Mouse (Mus musculus): ENCODE measurements at regions not wholly inside any gene's neighbourhood (a gene's known extent, or its start where the extent isn't known, plus 50 kb on each side); places are given as distances from the start of the nearest gene placed in this dataset.

DNA sequence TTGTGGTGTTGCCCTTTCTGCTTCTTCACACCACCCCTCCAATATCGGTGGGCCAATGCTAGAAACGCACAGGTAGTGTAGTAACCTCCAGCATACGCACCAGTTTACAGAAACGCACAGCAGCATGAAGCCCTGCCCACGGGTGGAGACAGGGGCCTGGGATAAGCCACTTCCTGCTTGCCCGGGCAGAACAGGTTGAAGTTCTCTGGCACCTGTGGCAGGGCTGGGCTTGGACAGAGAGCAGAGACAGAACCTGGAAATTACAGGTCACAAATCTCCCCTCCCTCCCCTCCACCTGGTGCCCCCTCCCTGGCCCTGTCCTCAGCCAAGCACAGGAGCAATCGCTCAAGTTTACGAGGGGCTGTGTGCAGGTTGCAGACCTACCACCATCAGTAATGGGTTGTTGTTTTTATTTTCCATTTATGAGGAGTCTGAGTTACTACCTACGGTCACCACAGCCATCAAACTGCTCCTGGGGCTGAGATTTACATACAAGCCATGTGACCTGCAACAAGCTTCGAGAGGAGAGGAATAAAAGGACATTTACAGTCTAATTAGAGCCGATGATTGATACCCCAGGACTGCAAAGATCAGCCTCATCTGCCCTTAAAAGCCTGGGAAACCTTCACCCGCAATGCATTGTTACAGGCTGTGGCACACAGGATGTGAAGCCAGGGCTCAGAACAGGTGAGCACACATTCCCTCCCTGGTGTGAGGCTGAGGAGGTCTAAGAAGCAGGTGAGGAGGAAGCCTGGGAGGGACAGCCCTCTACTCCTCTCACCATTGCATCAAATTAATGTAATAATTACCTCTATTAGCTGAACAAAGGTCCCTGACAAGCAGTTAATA is 93.2 kb downstream of the Gm826 start:
- H3K27me3 ChIP-seq (ENCODE audit: control insufficient read depth, insufficient read depth, low read length) = no peaks in the 10 kb centered on the region

DNA sequence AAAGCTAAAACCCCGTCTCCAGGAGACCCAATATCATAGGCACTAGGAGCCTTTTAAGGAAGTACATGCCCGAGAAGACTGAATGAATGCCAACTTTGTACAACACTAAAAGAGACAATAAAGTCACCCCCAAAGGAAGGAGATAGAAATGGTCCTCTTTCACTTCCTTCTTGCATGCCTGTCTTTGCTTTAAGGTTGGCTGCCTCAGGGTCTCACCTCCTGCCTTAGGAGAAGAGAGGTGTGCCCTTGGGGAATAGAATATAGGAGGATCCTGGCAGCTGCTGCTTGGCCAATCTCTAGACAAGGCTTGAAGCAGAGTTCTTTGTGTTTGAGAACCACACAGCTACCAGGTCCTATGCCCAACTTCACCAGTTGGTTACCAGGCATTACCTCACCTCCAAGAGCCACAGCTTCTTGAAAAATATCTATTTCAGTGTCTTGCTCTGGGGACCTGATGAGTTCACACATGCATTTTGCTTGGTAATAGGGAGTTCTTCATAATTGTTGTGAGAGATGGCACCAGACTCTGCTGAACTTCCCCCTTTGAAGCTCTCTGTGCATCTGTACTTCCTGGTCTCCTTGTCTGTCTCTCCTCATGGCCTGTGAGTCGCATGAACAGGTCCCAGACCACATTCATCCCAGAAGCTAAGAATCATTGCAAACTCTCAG is 96.4 kb downstream of the Gm826 start:
- Histone ChIP-seq H3K27ac (ENCODE audit: insufficient read depth, low read depth, low read length) (peak overlapping the region; percentile 70), H3K27me3 (ENCODE audit: control insufficient read depth, insufficient read depth, low read length) (no peaks in the 10 kb centered on the region), H3K36me3 (ENCODE audit: control insufficient read depth, insufficient read depth, low read length) (no peaks in the 10 kb centered on the region), H3K4me1 (ENCODE audit: control insufficient read depth, insufficient read depth, insufficient read length, low read length) (peaks cover 30% of the 10 kb centered on the region; the same call in 1 of the 2 replicates), H3K4me3 (ENCODE audit: low read depth, low read length) (no peak overlapping the region)
- 38% methylated on average over 3 of the region's 3 CpGs for WGBS
- no peak for TF ChIP-seq CTCF (IDR thresholded peaks at IDR 0.05; ENCODE audit: extremely low read depth, insufficient read length, insufficient replicate concordance, low read depth, low read length)
- no peak for TF ChIP-seq POLR2A (IDR thresholded peaks at IDR 0.05; ENCODE audit: low read depth, low read length)

More for the DNA sequence above, 93.2 kb downstream of the Gm826 start:
- TF ChIP-seq POLR2A (IDR thresholded peaks at IDR 0.05; ENCODE audit: low read depth, low read length) (peak; percentile 31; the same call in 1 of the 2 replicates), CTCF (IDR thresholded peaks at IDR 0.05; ENCODE audit: extremely low read depth, insufficient read length, insufficient replicate concordance, low read depth, low read length) (no peak)
- Histone ChIP-seq H3K4me1 (ENCODE audit: control insufficient read depth, insufficient read depth, insufficient read length, low read length) (peaks cover 33% of the 10 kb centered on the region; the same call in 1 of the 2 replicates), H3K27ac (ENCODE audit: insufficient read depth, low read depth, low read length) (peak overlapping the region; percentile 88), H3K4me3 (ENCODE audit: low read depth, low read length) (peak overlapping the region; percentile 39), H3K36me3 (ENCODE audit: control insufficient read depth, insufficient read depth, low read length) (no peaks in the 10 kb centered on the region)
- 24% methylated on average over 12 of the region's 12 CpGs for WGBS

DNA sequence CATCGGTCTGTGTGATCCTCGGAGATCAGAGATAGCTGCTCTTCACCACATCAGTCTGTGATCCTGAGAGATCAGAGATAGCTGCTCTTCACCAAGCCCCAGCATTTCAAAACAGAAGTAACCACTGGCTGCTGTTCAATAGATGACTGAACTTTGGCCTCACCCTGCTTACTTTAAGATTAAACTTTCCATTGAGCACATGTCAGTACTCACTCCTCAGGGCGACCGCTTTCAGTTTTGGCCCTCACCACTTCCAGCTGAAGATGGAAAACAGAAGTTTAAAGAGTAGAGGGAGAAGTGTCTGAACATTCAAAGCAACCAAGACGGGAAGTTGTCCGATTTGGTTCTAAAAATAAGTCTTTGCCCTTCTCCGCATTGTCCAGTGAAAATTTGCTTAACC is 97.2 kb downstream of the Gm826 start:
- WGBS = 16% methylated on average over 7 of the region's 7 CpGs
- peak overlapping the region; percentile 70 for H3K27ac ChIP-seq (ENCODE audit: insufficient read depth, low read depth, low read length)

DNA sequence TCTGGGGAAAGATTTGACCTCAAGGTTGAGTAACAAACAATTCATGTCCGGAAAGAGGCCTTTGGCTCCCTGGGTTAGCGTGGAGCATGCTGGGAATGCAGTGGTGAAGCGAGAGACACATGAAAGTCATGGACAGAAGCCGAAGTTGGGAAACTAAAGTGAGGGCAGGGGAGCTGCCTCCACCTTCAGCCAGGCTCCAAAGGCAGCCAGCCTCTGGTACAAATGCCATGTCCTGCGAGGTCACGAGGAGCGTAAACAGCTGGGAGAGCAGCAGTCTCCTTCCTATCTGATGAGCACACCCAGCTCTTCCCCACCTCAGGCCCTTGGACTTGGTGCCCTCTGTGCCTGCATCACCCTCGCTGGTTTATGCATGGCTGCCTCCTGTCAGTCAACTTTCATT is 103.2 kb downstream of the Gm826 start:
- Histone ChIP-seq H3K4me1 (ENCODE audit: control insufficient read depth, insufficient read depth, insufficient read length, low read length) (peaks cover 20% of the 10 kb centered on the region; the same call in 1 of the 2 replicates), H3K4me3 (ENCODE audit: low read depth, low read length) (no peak overlapping the region), H3K27me3 (ENCODE audit: control insufficient read depth, insufficient read depth, low read length) (no peaks in the 10 kb centered on the region), H3K36me3 (ENCODE audit: control insufficient read depth, insufficient read depth, low read length) (no peaks in the 10 kb centered on the region), H3K27ac (ENCODE audit: insufficient read depth, low read depth, low read length) (peak overlapping the region; percentile 89)
- no peak for TF ChIP-seq POLR2A (IDR thresholded peaks at IDR 0.05; ENCODE audit: low read depth, low read length)
- 41% methylated on average over 8 of the region's 8 CpGs for WGBS

More for the DNA sequence above, 97.2 kb downstream of the Gm826 start:
- no peak for TF ChIP-seq CTCF (IDR thresholded peaks at IDR 0.05; ENCODE audit: extremely low read depth, insufficient read length, insufficient replicate concordance, low read depth, low read length)
- no peak for TF ChIP-seq POLR2A (IDR thresholded peaks at IDR 0.05; ENCODE audit: low read depth, low read length)
- H3K4me1 ChIP-seq (ENCODE audit: control insufficient read depth, insufficient read depth, insufficient read length, low read length) = peaks cover 28% of the 10 kb centered on the region; the same call in 1 of the 2 replicates
- no peaks in the 10 kb centered on the region for H3K36me3 ChIP-seq (ENCODE audit: control insufficient read depth, insufficient read depth, low read length)
- no peaks in the 10 kb centered on the region for H3K27me3 ChIP-seq (ENCODE audit: control insufficient read depth, insufficient read depth, low read length)
- H3K4me3 ChIP-seq (ENCODE audit: low read depth, low read length) = no peak overlapping the region

DNA sequence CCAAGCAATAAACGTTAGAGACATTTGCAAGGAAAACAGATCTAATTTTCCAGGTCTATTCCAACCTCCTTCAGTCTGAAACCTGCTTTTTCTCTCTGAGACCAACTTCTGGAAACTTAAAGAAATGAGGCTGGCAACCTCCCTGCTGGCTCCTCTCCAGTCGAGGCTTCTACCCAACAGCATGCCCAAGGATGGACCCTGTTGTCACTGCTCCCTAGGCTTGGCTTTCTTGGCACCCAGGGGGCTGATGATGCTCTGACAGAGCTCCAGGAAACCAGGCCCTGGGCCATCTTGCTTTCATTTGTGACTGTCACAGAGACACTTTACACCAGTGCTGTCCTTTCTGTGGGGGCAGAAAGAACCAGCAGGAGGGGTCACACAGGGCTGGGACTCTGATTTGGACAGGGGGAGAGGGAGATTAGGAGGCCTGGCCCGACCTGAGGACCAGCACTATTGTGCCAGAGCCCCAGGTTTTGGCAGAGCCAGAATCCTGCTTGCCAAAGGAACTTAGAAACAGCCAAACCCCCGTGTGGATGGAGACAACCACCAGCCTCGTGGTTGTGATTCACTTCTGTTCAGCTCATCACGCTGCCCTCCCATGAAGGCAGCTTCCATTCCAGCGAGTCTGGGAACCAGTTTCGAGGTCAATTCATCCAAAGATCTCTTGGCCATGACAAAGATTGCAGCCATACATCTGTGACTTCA is 105.5 kb downstream of the Gm826 start:
- H3K27me3 ChIP-seq (ENCODE audit: control insufficient read depth, insufficient read depth, low read length) = no peaks in the 10 kb centered on the region
- WGBS = 78% methylated on average over 8 of the region's 8 CpGs
- H3K4me1 ChIP-seq (ENCODE audit: control insufficient read depth, insufficient read depth, insufficient read length, low read length) = peaks cover 37% of the 10 kb centered on the region
- no peaks in the 10 kb centered on the region for H3K36me3 ChIP-seq (ENCODE audit: control insufficient read depth, insufficient read depth, low read length)
- H3K4me3 ChIP-seq (ENCODE audit: low read depth, low read length) = no peak overlapping the region
- TF ChIP-seq CTCF (IDR thresholded peaks at IDR 0.05; ENCODE audit: extremely low read depth, insufficient read length, insufficient replicate concordance, low read depth, low read length) = no peak
- no peak for TF ChIP-seq POLR2A (IDR thresholded peaks at IDR 0.05; ENCODE audit: low read depth, low read length)
- H3K27ac ChIP-seq (ENCODE audit: insufficient read depth, low read depth, low read length) = no peak overlapping the region

DNA sequence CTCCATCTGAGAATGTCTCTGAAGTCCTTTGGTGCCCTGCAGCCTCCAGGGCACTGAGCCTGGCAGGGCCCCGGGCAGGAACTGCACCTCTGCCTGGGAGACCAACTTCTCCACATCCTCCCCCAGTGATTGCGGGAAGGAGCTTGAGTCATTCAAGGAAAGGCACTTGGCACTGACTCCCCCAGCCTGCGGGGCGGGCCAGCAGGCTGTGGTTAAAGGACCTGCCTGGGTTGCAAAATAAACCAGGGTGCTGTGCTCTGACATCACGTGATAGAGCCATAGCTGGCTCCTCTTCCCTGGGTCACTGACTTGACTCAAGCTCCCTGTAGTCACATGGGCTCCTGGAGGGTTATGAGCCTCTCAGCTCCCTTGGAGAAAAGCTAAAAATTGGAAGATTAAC is 108.5 kb downstream of the Gm826 start:
- TF ChIP-seq POLR2A (IDR thresholded peaks at IDR 0.05; ENCODE audit: low read depth, low read length) (no peak), CTCF (IDR thresholded peaks at IDR 0.05; ENCODE audit: extremely low read depth, insufficient read length, insufficient replicate concordance, low read depth, low read length) (no peak)
- WGBS = 8% methylated on average over 5 of the region's 5 CpGs
- no peaks in the 10 kb centered on the region for H3K36me3 ChIP-seq (ENCODE audit: control insufficient read depth, insufficient read depth, low read length)
- peak overlapping the region; percentile 6; the same call in 1 of the 2 replicates for H3K27ac ChIP-seq (ENCODE audit: insufficient read depth, low read depth, low read length)
- no peak overlapping the region for H3K4me3 ChIP-seq (ENCODE audit: low read depth, low read length)
- peaks cover 54% of the 10 kb centered on the region for H3K4me1 ChIP-seq (ENCODE audit: control insufficient read depth, insufficient read depth, insufficient read length, low read length)
- no peaks in the 10 kb centered on the region for H3K27me3 ChIP-seq (ENCODE audit: control insufficient read depth, insufficient read depth, low read length)
